Mouse (Mus musculus): ENCODE measurements around the gene Olfr671. TPM values are rescaled to one million over a fixed set of nuclear protein-coding genes. Genes with fewer than 3 reads are reported as not detected.
A peak's percentile ranks its signal among the peaks of the same experiment; 100 is the strongest.
"Not testable (repeated sequence)": the region's sequence is repeated elsewhere in the genome, so short reads cannot be mapped to it uniquely, and the experiment has no call there.

Gene Olfr671
- not detected in 2 replicates for polyA plus RNA-seq (2016; fragmentation: Nextera tagmentation; extraction: Ambion mirVana)

GRCm38 (mm10) chr7:104979026-104979425 is at the start of gene Olfr671:
Olfr671 (minus strand) TSS chr7:104979126.
- Histone ChIP-seq H3K9ac (no peak within 1 kb of the TSS), H3K27me3 (no peaks in the 10 kb centered on the region), H3K4me3 (no peak within 1 kb of the TSS), H3K4me2 (replicated peaks) (no peak within 1 kb of the TSS), H3K4me1 (no peaks in the 10 kb centered on the region), H3K9me3 (no peaks in the 10 kb centered on the region), H3K36me3 (no peaks in the 10 kb centered on the region), H3K27ac (no peak within 1 kb of the TSS)
- ATAC-seq (ENCODE audit: insufficient number of reproducible peaks, insufficient read depth, low FRiP score, low TSS enrichment), result no peak
- 81% methylated on average over 1 of the region's 1 CpGs for WGBS

DNA sequence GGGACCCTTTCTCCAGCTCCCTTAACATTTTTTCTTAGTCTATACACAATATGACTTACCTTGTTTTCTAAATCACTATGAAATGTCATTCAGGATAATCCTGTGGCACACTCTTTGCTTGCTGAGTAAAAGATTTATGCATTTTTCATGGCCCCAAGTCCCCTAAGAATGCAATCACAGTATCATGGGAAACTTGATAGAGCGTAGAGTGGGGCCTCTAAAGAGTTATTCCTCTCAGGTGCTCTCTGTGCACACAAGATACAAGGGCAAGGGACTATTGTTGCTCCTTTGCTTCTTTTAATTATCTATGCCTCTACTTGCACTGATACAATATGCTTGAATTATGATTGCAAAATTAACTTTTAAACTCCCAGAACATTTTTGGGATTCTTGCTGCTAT is 49.4 kb upstream of the Olfr671 start, which contains the start of gene Olfr675:
TSS of gene Olfr675 (minus strand) at position 101 of the 400 bp plus-strand sequence.
- Histone ChIP-seq H3K9me3 (no peaks in the 10 kb centered on the region), H3K4me1 (no peaks in the 10 kb centered on the region), H3K4me3 (no peak within 1 kb of the TSS), H3K36me3 (no peaks in the 10 kb centered on the region), H3K27me3 (no peaks in the 10 kb centered on the region), H3K4me2 (replicated peaks) (no peak within 1 kb of the TSS), H3K27ac (peak within 1 kb of the TSS; percentile 54; the same call in 1 of the 2 replicates), H3K9ac (no peak within 1 kb of the TSS)
- no peak for ATAC-seq (ENCODE audit: insufficient number of reproducible peaks, insufficient read depth, low FRiP score, low TSS enrichment)
- WGBS, result 64% methylated on average over 1 of the region's 1 CpGs

DNA sequence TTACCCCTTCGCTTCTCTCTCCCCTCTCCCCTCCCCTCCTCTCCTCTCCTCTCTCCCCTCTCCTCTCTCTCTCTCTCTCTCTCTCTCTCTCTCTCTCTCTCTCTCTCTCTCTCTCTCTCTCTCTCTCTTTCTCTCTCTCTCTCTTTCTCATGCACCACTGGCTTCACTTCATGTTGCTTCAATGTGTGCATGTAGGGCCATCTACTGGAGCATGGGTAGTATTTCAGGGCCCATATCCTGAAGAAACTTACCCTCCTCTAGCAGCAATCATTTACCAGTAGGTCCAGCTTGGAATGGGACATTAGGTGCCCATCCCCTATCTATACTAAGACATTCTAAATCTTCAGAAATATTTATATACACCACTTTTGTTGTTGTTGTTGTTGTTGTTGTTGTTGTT is 43.6 kb upstream of the Olfr671 start:
- no peak for ATAC-seq (ENCODE audit: insufficient number of reproducible peaks, insufficient read depth, low FRiP score, low TSS enrichment)
- whole genome bisulfite sequencing, result 47% methylated on average over 1 of the region's 1 CpGs

GRCm38 (mm10) chr7:105001929-105002328 is 23.0 kb upstream of the Olfr671 start, which contains the start of gene Olfr672:
Olfr672 (minus strand) TSS chr7:105002029.
- Histone ChIP-seq H3K36me3 (no peaks in the 10 kb centered on the region), H3K4me3 (no peak within 1 kb of the TSS), H3K27me3 (no peaks in the 10 kb centered on the region), H3K4me1 (no peaks in the 10 kb centered on the region), H3K9ac (no peak within 1 kb of the TSS), H3K9me3 (no peaks in the 10 kb centered on the region), H3K27ac (no peak within 1 kb of the TSS), H3K4me2 (replicated peaks) (no peak within 1 kb of the TSS)
- ATAC-seq (ENCODE audit: insufficient number of reproducible peaks, insufficient read depth, low FRiP score, low TSS enrichment), result no peak

More for the DNA sequence above, 43.6 kb upstream of the Olfr671 start:
- no peak overlapping the region for H3K9ac ChIP-seq
- no peak overlapping the region for H3K4me2 ChIP-seq (replicated peaks)
- no peaks in the 10 kb centered on the region for H3K36me3 ChIP-seq
- no peak overlapping the region for H3K4me3 ChIP-seq
- no peaks in the 10 kb centered on the region for H3K27me3 ChIP-seq
- H3K9me3 ChIP-seq, result no peaks in the 10 kb centered on the region
- no peak overlapping the region for H3K27ac ChIP-seq
- H3K4me1 ChIP-seq, result no peaks in the 10 kb centered on the region

GRCm38 (mm10) chr7:104972507-104972906 is 6.4 kb downstream of the Olfr671 start:
- not testable (repeated sequence) for H3K9me3 ChIP-seq; H3K27me3 ChIP-seq; H3K4me1 ChIP-seq; H3K36me3 ChIP-seq; ATAC-seq (ENCODE audit: insufficient number of reproducible peaks, insufficient read depth, low FRiP score, low TSS enrichment); H3K4me2 ChIP-seq (replicated peaks); H3K27ac ChIP-seq; H3K4me3 ChIP-seq; H3K9ac ChIP-seq
- WGBS, result 70% methylated on average over 2 of the region's 2 CpGs

GRCm38 (mm10) chr7:104962520-104962919 is 16.4 kb downstream of the Olfr671 start, which contains the start of gene Olfr670:
Olfr670 (minus strand) TSS chr7:104962620.
- no peak within 1 kb of the TSS for H3K4me3 ChIP-seq
- H3K36me3 ChIP-seq, result no peaks in the 10 kb centered on the region
- no peaks in the 10 kb centered on the region for H3K27me3 ChIP-seq
- H3K9me3 ChIP-seq, result no peaks in the 10 kb centered on the region
- no peak within 1 kb of the TSS for H3K27ac ChIP-seq
- no peaks in the 10 kb centered on the region for H3K4me1 ChIP-seq
- ATAC-seq (ENCODE audit: insufficient number of reproducible peaks, insufficient read depth, low FRiP score, low TSS enrichment), result no peak
- no peak within 1 kb of the TSS for H3K9ac ChIP-seq
- no peak within 1 kb of the TSS for H3K4me2 ChIP-seq (replicated peaks)
- 49% methylated on average over 1 of the region's 1 CpGs for WGBS

- ATAC-seq (ENCODE audit: insufficient number of reproducible peaks, insufficient read depth, low FRiP score, low TSS enrichment); H3K9me3 ChIP-seq; H3K4me1 ChIP-seq; H3K4me3 ChIP-seq; H3K27me3 ChIP-seq; H3K36me3 ChIP-seq; H3K27ac ChIP-seq; H3K9ac ChIP-seq; H3K4me2 ChIP-seq (replicated peaks): not testable (repeated sequence)
- WGBS, result 94% methylated on average over 16 of the region's 16 CpGs
Observed at GRCm38 (mm10) chr7:104950234-104950633, 28.7 kb downstream of the Olfr671 start.

- Histone ChIP-seq H3K27me3 (no peaks in the 10 kb centered on the region), H3K27ac (no peak within 1 kb of the TSS), H3K9ac (no peak within 1 kb of the TSS), H3K9me3 (0 out of 2 replicates have a peak, but pooled peaks cover 1% of the 10 kb centered on the region), H3K36me3 (no peaks in the 10 kb centered on the region), H3K4me2 (replicated peaks) (no peak within 1 kb of the TSS), H3K4me3 (no peak within 1 kb of the TSS), H3K4me1 (no peaks in the 10 kb centered on the region)
- ATAC-seq (ENCODE audit: insufficient number of reproducible peaks, insufficient read depth, low FRiP score, low TSS enrichment), result no peak
- WGBS, result 81% methylated on average over 1 of the region's 1 CpGs
Observed at GRCm38 (mm10) chr7:104933940-104934339, 45.0 kb downstream of the Olfr671 start, which contains the start of gene Olfr669. Olfr669 (plus strand) TSS chr7:104934240.

DNA sequence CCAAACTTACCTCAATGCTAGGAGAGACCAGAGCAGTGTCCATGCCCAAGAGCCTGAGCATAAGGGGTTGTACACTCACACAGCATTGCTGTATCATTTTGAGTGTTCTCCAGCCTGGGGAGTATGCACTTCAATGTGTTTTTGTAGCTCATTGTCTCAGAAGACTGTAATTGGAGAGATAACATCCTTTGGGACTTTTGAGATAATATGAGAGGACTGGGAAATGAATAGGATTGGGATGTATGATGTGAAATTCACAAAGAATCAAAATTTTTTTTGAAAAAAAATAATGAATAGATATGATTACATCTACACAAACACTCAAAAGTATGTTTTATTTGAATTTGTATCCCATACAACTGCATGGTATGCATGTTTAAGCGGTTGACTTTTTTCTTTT is 51.0 kb downstream of the Olfr671 start, which contains the start of gene Olfr668:
TSS of gene Olfr668 (minus strand) at position 101 of the 400 bp plus-strand sequence.
- Histone ChIP-seq H3K9me3 (no peaks in the 10 kb centered on the region), H3K4me1 (no peaks in the 10 kb centered on the region), H3K27me3 (no peaks in the 10 kb centered on the region), H3K36me3 (no peaks in the 10 kb centered on the region), H3K4me2 (replicated peaks) (no peak within 1 kb of the TSS), H3K27ac (no peak within 1 kb of the TSS), H3K4me3 (no peak within 1 kb of the TSS), H3K9ac (no peak within 1 kb of the TSS)
- no peak for ATAC-seq (ENCODE audit: insufficient number of reproducible peaks, insufficient read depth, low FRiP score, low TSS enrichment)
- 80% methylated on average over 1 of the region's 1 CpGs for WGBS

Other genes starting within 250 kb of the Olfr671 start
- gene Usp17le, start 201.7 kb downstream of the Olfr671 start, polyA plus RNA-seq (2016; fragmentation: Nextera tagmentation; extraction: Ambion mirVana), result not detected in 2 replicates
- not detected in 2 replicates for gene Usp17lb, start 136.5 kb downstream of the Olfr671 start, polyA plus RNA-seq (2016; fragmentation: Nextera tagmentation; extraction: Ambion mirVana)
- not detected in 2 replicates for gene Usp17la, start 122.1 kb downstream of the Olfr671 start, polyA plus RNA-seq (2016; fragmentation: Nextera tagmentation; extraction: Ambion mirVana)
- not detected in 2 replicates for gene Olfr665, start 101.1 kb downstream of the Olfr671 start, polyA plus RNA-seq (2016; fragmentation: Nextera tagmentation; extraction: Ambion mirVana)
- not detected in 2 replicates for gene Olfr666, start 83.2 kb downstream of the Olfr671 start, polyA plus RNA-seq (2016; fragmentation: Nextera tagmentation; extraction: Ambion mirVana)
- gene Olfr667, start 57.6 kb downstream of the Olfr671 start, polyA plus RNA-seq (2016; fragmentation: Nextera tagmentation; extraction: Ambion mirVana), result not detected in 2 replicates
- not detected in 2 replicates for gene Olfr668, start 51.1 kb downstream of the Olfr671 start, polyA plus RNA-seq (2016; fragmentation: Nextera tagmentation; extraction: Ambion mirVana)
- not detected in 2 replicates for gene Olfr669, start 44.9 kb downstream of the Olfr671 start, polyA plus RNA-seq (2016; fragmentation: Nextera tagmentation; extraction: Ambion mirVana)
- gene Olfr670, start 16.5 kb downstream of the Olfr671 start, polyA plus RNA-seq (2016; fragmentation: Nextera tagmentation; extraction: Ambion mirVana), result not detected in 2 replicates
- not detected in 2 replicates for gene Olfr672, start 22.9 kb upstream of the Olfr671 start, polyA plus RNA-seq (2016; fragmentation: Nextera tagmentation; extraction: Ambion mirVana)
- gene Olfr675, start 49.3 kb upstream of the Olfr671 start, polyA plus RNA-seq (2016; fragmentation: Nextera tagmentation; extraction: Ambion mirVana), result not detected in 2 replicates
- not detected in 2 replicates for gene Olfr676, start 53.6 kb upstream of the Olfr671 start, polyA plus RNA-seq (2016; fragmentation: Nextera tagmentation; extraction: Ambion mirVana)
- gene Olfr677, start 72.2 kb upstream of the Olfr671 start, polyA plus RNA-seq (2016; fragmentation: Nextera tagmentation; extraction: Ambion mirVana), result not detected in 2 replicates
- not detected in 2 replicates for gene Olfr678, start 85.3 kb upstream of the Olfr671 start, polyA plus RNA-seq (2016; fragmentation: Nextera tagmentation; extraction: Ambion mirVana)
- gene Olfr679, start 102.1 kb upstream of the Olfr671 start, polyA plus RNA-seq (2016; fragmentation: Nextera tagmentation; extraction: Ambion mirVana), result not detected in 2 replicates
- not detected in 2 replicates for gene Olfr680-ps1, start 113.7 kb upstream of the Olfr671 start, polyA plus RNA-seq (2016; fragmentation: Nextera tagmentation; extraction: Ambion mirVana)
- gene Olfr681, start 137.7 kb upstream of the Olfr671 start, polyA plus RNA-seq (2016; fragmentation: Nextera tagmentation; extraction: Ambion mirVana), result not detected in 2 replicates
- gene Olfr683, start 167.9 kb upstream of the Olfr671 start, polyA plus RNA-seq (2016; fragmentation: Nextera tagmentation; extraction: Ambion mirVana), result not detected in 2 replicates
- not detected in 2 replicates for gene Olfr684, start 184.5 kb upstream of the Olfr671 start, polyA plus RNA-seq (2016; fragmentation: Nextera tagmentation; extraction: Ambion mirVana)
- not detected in 2 replicates for gene Olfr685, start 206.9 kb upstream of the Olfr671 start, polyA plus RNA-seq (2016; fragmentation: Nextera tagmentation; extraction: Ambion mirVana)
- gene Olfr686, start 228.4 kb upstream of the Olfr671 start, polyA plus RNA-seq (2016; fragmentation: Nextera tagmentation; extraction: Ambion mirVana), result not detected in 2 replicates

Data from embryonic facial prominence, embryonic 12.5 days (tissue).